Mouse (Mus musculus) megakaryocyte, embryonic 14.5 days (primary cell): ENCODE data around the gene Ifna11.

Source experiments
- FLI1 ChIP-seq: IDR thresholded peaks from 2 replicates; pipeline ENCODE4 v1.6.1; 2012; ENCODE audit warnings: low read length, inconsistent platforms, mixed read lengths
- GATA1 ChIP-seq: IDR thresholded peaks from 3 replicates; pipeline ENCODE4 v1.6.1; 2012; ENCODE audit warnings: mixed read lengths, low read length, inconsistent platforms, borderline replicate concordance

DNA sequence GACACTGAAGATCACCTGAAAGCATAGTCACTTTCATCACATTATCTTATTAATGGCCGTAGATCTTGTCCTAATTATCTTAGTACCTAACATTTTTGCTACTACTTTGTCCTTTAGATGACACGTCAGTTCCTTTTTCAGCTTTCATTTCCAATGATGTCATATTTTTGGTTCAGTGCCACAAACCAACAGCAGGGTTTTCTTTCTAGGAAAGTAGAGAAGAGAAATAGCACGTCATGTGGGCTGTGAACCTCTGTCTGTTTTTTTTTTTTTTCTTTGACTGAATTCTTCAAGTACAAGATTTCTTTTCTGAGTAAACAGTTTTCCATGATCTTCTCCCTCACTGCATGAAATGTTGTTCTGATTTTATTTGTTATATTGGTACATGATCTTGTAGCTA lies 20.3 kb downstream of the Ifna11 start:
- TF ChIP-seq FLI1 = no peak
- TF ChIP-seq GATA1 = no peak
